Mouse (Mus musculus) spleen, adult 18-20 months (tissue): Measurements from ENCODE around the gene Mrpl11.
"Not testable (repeated sequence)": the region's sequence is repeated elsewhere in the genome, so short reads cannot be mapped to it uniquely, and the experiment has no call there.

Experiments used
- DNase-seq, 2 experiments: peaks; one replicate each; pipeline ENCODE4 v3.0.0; 2022; ENCODE audit warnings: mixed read lengths in 2 of 2

The Mrpl11 gene

DNA sequence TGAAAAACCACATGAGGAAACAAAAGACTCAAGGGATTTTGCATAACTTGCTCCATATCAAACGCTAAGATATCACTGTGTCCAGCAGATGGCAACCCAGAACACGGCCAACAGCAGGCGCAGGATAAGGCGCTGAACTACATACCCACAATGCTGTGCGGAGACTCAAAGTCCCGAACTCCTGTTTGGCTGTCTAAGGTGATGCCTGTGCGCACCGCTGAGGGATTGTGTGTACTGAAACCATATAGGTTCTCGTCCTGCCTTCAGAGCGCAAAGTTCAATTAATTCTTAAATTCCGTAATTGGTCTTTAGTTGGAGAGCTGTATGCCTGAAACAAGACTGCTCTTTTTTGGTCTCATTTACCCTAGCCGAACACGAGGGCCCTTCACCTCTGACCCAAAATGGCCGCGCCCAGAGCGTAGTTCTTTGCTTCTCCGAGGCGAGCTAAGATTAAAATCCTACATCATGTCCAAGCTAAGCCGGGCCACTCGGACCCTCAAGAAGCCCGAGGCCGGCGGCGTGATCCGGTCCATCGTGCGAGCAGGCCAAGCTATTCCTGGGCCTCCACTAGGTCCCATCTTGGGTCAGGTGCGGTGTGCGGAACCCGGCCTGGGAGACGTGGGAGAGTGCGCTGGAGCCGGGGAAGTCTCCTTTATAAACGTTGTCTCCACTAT, at the start of gene Mrpl11:
Mrpl11 (plus strand) TSS at position 220 of the 674 bp plus-strand sequence.
- DNase-seq: peak; percentile 69 to 85

DNA sequence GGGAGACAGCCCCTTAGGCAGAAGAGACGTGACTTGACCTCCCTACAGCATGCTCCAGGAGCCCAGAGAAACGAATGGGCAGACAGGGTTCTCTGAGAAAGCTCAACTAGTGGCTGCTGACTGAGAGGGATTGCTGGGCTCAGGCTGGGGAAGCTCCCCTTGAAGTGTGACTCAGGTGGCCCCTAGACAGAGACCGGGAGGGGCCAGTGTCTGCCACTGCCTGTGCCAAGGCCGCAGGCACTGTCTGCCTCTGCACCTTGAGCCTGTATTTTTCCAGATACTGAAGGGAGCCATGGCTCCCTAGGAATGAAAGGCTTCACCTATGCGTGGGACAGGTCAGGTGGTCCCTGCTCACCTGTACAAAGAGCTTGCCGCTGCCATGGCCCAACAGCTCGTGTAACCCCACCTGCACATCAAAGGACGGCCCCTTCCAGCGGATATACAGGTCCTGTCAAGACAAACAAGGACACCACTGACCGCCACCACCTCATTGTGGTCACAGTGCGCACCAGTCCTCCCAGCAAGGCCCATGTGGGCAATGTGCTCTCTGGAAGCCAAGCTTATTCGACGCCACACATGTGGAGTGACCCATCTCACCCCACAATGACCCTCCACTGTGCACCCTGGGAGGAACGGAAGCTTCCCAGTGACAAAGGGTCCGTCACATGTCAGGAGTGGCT, 45.9 kb upstream of the Mrpl11 start:
- no peak for DNase-seq

DNA sequence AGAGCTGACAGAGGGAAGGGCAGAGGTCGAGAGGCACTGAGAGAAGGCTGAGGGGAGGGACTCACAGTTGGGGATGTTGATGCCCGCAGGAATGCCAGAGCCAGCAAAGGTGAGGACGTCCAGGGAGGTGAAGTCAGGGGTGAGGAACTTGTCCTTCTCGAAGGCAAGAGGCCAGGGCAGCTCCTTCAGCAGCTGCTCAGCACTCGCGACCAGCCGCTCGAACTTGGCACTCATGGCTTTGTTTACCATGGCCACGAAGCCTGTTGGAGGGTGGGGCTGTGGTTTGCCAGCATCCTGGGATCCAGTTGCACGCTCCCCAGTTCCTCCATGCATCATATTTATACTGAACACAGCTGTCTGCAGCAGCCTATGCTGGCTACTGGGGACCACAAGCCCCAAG, 45.1 kb upstream of the Mrpl11 start:
- DNase-seq: no peak

DNA sequence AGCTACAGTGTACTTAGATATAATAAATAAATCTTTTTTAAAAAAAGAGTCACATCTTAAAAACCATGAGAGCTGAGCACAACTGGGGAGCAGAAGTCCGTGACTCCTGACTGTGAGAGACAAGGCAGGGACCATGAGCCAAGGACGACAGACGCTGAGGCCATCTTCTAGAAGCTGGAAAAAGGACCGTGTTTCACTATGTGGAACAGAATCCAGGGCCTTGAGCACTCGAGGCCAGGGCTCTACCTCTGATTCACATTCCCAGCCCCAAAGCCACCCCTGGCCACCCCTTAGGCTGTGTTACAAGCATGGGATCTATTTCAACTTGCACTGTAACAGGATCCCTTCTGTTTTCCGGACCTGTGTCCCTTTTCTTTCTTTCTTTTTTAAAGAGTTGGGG, 42.3 kb upstream of the Mrpl11 start:
- no peak for DNase-seq

DNA sequence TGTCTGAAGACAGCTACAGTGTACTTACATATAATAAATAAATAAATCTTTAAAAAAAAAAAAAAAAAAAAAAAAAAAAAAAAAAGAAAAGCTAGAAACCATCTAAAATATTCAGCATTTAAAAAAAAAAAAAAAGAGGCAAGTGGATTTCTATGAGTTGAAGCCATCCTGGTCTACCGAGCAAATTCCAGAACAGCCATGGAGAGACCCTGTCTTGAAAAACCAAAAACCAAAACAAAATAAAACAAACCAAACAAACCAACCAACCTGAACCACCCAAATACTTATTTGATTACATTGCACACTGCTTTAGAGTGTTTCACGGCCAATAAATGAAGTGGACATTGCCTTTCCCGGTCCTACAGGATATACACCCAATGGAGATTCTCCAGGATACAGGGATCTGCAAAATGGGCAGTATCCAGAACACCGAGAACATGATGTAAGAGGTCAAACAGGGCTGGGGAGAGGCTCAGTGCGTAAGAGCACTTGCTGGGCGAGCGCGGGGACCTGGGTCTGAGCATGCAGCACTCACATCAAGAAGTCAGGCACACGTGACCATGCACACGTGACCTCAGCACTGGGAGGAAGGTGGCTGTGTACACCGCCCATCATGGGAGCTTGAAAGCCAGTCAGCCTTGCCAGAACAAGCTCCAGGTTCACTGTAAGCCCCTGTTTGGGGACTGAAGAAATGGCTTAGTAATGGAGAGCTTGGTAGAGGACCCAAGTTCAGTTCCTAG, 36.7 kb upstream of the Mrpl11 start:
- DNase-seq: no peak

DNA sequence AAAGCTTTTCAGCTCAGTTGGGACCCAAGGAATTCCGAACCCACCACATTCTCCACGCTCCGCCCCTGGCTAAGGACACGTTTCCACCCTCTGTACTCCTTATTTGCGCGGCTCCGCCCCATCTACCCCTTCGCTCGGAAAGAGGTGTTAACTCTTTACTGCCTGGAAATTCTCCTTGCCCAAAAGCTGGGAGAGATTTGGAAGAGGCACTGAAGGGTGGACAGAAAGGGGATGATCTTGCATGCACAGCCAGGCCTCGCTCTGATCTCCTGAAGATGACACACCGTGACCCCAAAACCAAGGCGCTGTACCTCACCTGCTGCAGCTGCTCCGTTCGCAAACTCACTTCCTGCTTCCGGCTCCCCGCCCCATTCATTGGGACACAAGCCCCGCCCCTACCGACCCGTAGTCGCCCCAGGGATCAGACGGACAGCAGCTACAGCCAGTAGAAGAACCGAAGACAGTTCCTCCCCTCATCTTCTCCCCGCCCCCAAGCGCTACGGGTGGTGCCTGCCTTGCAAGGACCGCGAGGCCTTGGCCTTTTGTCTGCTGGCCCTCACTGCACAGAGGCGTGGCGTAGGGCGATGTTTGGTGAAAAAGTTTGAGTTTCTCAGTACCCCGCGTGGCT, 33.9 kb upstream of the Mrpl11 start, which contains the start of gene Dpp3:
Dpp3 (minus strand) TSS at position 384 of the 628 bp plus-strand sequence.
- peak; percentile 97 to 98 for DNase-seq

DNA sequence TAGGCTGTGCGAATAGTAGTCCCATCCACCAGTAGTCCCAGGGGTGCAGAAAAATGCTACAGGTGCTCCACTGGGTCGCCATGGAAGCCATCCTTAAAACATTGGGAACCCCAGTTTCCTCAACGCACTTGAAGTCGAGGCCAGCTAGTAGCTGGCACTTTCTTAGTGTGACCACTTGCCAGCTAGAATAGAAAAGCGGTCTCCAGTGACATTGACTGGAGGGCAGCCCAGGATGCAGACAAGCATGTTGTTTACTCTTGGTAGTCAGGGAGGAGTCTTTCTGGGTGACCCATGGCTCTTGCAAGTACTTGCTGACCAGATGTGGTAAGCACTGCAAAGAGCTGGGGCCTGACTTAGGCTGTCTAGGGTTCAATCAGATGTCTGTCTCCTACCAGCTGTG, 33.2 kb upstream of the Mrpl11 start:
- no peak for DNase-seq

DNA sequence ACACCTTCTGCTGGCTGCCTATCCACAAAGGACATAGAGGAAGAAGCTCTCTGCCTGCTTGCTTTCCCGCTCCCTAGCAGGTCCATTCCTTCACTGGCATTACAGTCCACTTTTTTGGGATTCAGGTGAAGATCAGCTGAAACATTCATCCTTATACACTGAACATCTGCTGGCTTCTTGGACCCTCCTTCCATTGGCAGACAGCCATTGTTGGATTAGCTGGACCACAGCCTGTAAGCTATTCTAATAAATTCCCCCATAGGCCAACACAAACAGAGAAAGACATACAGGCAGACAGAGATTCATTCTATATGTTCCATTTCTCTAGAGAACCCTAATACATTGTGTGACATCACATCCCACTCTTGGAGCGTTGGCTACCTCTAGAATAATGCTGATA, 25.1 kb upstream of the Mrpl11 start:
- no peak for DNase-seq

DNA sequence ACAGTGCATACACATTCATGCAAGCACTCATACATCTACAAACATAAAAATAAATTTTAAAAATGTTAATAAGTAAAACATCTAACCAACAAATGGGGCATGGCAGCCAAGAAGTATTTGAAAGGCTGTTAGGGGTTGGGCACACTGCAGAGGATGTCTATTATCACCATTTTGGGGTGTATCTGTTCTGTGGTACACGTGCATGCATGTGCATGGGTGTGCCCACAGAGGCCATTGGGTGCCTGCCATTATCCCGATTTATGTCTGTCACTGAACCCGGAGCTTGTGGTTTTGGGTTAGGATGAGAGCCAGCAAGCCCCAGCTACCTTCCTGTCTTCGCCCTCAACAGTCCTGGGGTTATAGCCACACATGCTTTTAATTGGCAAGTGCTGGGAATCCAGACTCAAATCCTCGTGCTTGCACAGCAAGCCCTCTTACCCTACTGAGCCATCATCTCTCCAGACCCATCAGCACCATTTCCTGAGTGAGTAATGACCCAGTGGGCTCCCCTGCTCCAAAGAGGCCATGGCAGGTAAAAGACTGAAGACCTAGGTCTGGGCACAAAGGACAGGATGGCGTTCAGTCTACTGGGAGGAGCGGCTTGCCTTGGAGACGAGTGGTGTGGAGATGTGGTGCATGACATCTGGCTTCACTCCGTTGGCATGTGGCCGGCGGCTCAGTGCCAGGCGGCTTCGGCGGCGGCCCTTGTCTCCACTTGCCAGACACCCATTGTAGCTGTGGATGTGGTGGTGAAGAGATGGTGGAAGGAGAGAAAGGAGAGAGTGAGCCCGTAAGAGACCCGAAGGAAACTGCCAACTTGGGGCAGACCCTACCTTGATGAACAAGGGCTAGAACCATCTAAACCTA, 24.3 kb upstream of the Mrpl11 start:
- DNase-seq: no peak

DNA sequence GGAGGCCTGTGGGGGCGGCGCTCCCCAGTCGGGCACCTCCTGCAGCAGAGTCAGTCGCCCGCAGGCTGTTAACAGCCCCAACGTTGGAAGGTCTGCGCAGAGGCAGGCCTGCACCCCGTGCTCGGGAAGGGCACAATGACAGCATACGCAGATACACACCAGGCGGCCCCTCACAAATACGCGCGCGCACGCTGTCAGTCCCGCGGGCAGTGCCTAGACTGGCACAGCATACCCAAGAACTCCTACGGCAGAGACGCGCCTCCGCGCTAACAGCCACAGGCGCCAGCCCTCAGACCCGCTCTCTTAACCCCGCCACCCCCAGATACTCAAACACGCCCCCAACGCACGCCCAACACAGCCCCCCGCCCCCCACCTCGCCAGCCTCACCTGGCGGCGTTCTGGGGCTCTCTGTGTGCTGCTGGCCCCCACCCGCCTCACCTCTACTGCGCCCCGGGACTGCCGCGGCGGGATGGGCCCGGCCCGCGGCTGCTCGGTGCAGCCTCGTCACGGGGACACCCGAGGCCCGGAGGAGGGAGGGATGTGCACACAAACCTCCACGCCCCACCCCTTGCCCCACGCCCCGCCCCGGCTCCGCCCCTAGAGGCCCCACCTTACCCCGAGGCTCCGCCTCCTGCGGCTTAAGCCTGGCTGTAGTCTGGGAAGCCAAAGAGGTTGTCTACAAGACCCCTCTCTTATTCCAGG, 19.2 kb upstream of the Mrpl11 start, which contains the start of gene Peli3:
Peli3 (minus strand) TSS at position 577 of the 702 bp plus-strand sequence.
- peak; percentile 70 to 77 for DNase-seq

DNA sequence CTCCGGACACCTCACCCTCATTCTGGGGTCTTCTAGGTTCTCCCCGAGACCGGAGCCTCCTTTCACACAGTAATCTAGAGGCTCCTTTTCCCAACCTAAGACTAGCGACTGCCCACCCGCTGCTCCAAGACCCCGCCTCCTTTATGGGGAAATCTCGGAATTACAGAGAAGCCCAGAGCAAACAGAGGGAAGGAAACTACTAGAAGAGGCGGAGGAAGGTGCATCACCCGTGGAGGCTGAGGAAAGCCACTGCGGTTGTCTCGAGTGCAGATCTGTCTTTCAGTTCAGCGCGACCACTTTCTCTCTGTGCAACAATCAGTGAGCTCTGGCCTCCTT, 18.7 kb upstream of the Mrpl11 start:
- no peak for DNase-seq

DNA sequence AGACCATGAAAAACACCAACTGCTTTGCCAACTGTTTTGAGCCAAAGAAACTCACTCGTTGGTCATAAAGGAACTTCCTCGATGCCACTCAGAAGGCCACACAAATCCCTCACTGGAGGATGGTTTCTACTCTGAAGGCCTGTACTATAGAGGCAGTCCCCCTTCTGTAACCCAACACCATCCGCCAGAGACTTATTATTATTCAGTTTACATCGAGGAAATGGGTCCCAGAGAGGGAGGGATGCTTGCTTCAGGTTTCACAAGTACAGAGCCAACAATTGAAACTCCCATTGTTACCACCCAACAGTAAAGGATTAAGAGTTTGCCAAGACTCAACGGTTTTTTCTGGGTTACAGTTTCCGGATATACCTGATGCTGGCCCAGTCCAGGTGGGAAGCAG, 16.4 kb upstream of the Mrpl11 start:
- no peak for DNase-seq

DNA sequence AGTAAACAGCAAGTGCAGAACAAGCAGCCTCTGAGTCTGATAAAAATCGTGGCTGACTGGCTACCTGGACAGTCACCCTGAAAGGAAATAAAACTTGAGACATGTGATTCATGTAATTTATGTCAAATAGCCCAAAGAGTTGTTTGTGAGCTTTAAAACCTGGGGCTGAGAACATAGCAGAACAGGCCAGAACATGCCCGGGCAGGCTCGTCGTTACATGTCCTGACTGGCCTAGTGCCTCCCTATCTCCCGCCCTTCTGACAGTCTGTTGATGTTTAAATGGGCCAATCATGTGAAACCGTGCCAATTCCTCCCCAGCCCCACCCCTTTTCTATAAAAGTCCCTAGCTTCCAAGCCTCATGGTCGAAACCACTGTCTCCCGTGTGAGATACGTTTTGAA, 13.3 kb upstream of the Mrpl11 start:
- DNase-seq: not testable (repeated sequence)

DNA sequence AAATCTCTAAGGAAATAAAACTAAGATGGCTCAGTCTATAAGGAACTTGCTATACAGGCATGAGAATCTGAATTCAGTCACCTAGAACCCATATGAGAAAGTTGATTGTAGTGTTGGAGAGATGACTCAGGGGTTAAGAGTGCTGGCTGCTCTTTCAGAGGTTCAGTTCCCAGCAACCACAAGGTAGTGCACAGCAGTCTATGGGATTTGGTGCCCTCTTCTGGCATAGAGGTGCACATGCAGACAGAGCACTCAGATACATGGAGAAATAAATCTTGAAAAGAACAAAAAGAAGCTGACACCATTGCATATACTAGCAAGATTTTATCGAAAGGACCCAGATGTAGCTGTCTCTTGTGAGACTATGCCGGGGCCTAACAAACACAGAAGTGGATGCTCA, 6.3 kb downstream of the Mrpl11 start:
- DNase-seq: no peak

DNA sequence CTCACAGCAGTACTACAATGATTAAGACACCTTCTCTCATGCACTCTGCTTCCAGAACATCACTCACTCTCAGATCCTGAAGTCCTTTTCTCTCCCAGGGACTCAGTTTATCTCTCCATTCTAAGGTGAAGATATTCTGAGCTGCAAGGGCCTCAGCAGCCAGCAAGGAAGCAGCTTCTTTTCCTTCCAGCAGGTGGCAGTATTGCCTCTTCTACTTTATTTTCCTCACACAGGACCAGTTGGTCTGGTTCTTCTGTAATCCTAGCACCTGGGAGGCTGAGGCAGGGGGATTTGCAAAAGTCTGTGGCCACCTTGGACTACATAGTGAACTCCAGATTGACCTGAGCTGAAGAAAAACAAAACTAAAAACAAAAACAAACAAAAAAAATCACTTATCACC, 19.8 kb downstream of the Mrpl11 start:
- DNase-seq: peak in 1 of 2 experiments; percentile 26

DNA sequence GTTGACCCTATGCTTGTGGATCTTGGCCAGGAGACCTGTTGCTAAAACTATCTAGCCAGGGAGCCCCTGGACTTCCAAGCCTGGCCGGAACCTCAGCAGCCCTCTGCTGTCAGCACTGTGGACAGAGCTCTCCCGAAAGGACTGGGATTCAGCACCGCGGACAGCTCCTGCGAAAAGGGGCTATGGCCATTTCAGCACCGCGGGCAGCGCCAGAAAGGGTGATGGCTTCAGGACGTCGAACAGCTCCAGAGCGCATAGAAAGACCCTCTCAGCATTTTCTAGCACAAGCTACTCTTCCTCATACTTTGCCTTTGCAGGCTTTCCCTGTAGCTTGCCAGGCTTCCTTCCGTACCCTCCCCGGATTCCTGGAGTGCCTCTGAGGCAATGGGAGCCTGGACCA, 27.1 kb downstream of the Mrpl11 start:
- peak; percentile 39 to 71 for DNase-seq

DNA sequence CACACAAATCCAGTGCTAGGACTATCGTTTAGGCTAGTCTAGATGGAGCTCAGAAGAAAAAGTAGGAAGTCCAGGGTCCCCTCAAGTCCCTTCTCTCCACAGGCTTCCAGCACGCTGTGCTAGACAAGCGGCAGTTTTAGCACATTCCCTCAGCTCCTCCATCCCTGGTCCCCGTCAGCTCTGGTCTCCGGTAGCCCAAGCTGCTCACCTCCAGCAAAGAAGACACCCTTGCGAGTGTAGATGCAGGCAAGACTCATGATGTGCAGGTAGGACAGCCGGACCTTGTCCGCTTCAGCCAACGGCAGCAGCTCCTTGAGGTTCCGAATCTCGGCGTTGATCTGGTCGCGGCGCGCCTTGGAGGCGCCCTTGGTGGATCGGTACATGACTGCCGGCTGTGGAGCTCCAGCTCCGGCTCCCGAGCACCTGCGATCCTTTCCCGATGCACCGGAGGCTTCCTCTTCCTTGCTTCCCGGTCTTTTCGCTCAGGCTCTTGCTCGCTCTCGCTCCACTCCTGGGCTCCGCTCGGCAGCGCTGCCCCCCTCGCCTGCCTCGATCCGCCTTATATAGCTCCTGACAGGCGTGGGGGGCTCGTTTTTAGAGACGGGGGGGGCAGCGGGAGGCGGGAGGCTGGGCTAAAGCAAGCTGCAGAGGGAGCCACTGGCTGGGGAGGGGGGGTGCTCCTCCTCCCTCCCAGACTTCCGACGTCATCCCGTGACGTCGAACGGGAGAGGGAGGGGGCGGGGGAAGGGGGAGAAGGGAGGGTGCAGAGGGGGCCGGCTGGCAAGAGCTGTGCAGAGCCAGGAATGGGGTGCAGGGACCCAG, 27.7 kb downstream of the Mrpl11 start:
- no peak for DNase-seq

DNA sequence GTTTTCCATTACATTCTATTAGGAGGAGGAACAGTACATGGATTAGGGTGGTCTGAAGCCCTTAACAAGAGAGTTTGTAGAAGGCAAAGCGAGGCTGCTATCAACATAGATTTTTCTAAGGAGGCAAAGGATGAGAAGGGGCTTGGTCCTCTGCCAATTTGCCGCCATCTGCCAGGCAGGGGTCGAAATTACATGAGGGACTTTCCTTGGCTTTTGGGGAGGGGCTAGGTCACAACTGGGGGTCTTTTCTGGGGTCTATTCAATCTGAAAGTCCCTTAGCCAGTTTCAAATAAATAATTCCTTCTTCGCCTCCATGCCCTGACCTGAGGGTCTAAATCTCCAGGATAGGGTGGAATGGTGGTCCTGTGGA, 28.3 kb downstream of the Mrpl11 start, which contains the start of gene Npas4:
Npas4 (minus strand) TSS at position 61 of the 370 bp plus-strand sequence.
- DNase-seq: no peak

DNA sequence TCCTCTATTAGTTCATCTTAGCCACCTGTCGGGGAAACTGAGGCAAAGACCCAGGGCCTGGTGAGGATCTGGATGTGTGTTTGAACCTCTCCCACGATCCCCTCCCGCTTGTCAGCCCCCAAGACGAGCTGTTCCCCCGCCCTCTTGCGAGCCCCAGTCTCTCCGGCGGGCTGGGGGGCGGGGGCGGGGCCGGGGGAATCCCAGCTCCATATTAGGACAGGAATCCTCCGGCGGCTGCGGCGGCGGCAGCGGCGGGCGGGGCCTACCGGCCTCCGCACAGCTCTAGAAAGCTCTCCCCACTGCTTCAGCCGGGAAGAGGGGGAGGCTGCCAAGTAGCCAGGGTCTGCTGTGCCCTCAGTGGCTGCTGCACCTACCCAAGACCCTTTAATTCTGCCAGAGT, 28.8 kb downstream of the Mrpl11 start:
- no peak for DNase-seq

DNA sequence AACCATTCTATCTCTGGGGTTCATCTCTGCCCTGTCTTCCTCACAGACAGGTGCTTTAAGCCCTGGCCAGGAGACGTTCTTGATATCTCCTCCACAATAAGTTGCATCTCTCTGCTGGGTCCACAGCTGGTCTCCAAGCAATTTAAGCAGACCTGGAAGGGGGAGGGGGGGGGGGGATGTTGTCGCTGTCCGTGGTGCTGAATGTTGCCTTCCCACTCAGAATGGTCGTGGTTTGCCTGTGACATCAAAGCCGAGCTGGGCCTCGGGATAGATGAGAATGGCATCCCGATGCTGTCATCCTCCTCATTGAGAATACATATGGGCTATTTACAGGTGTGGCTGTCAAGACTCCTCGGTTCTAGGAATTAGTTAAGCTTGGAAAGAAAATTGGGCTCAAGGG, 30.4 kb downstream of the Mrpl11 start:
- DNase-seq: no peak

DNA sequence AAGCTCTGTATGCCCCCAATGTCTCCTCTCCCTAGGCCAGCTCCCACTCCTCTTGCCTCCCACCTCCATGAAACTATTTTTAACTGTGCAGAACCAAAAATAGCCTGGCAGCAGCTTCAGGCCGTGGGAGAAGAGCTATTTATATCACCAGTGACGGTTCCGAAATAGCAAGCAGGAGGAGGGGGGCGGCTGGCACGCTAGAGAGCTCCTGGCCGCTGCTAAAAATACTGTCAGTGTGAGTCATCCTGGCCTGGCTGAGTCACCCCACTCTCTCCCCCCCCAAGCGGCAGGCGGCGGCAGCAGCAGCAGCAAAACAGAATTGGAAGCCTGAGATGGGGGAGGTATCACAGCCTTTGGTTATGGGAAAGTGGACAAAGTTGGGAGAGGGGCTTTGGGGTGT, 31.0 kb downstream of the Mrpl11 start:
- DNase-seq: no peak
